Mouse (Mus musculus) layer of hippocampus, adult 8-10 months (tissue): ENCODE measurements around the gene Pmepa1. TPM values are rescaled to one million over a fixed set of nuclear protein-coding genes. Genes with fewer than 3 reads are reported as not detected.
A peak's percentile ranks its signal among the peaks of the same experiment; 100 is the strongest.

Source experiments
- DNase-seq, 2 experiments: peaks; one replicate each; pipeline ENCODE4 v3.0.0; 2022; ENCODE audit warnings: low spot score in 2 of 2
- total RNA-seq, 4 experiments: library from RNA; stranded (reverse); gene quantifications; 2 replicates each; pipeline ENCODE4 v1.2.4; 2022

The Pmepa1 gene
- total RNA-seq, 4 experiments from 2014 or later = 15.0 to 37.8 (median 25.3) TPM

DNA sequence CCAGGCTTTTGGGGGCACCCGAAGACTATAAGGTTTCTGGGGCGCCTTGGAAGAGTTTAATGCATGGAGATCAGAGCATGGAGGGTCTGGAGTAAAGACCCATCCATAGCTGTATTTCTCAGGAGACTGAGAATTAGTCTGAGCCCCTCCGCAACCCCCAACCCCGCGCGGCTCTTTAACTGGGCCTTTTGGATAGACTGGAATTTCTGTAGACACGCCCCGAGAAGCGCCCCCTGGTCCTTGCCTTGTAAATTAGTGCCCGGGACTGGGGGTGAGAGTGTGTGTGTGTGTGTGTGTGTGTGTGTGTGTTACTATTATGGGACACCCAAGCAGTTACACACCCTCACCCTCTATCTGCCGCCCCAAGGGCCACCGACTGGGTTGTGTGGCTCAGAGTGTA lies 526 bp upstream of the Pmepa1 start:
- peak in 1 of 2 experiments; percentile 16 for DNase-seq

DNA sequence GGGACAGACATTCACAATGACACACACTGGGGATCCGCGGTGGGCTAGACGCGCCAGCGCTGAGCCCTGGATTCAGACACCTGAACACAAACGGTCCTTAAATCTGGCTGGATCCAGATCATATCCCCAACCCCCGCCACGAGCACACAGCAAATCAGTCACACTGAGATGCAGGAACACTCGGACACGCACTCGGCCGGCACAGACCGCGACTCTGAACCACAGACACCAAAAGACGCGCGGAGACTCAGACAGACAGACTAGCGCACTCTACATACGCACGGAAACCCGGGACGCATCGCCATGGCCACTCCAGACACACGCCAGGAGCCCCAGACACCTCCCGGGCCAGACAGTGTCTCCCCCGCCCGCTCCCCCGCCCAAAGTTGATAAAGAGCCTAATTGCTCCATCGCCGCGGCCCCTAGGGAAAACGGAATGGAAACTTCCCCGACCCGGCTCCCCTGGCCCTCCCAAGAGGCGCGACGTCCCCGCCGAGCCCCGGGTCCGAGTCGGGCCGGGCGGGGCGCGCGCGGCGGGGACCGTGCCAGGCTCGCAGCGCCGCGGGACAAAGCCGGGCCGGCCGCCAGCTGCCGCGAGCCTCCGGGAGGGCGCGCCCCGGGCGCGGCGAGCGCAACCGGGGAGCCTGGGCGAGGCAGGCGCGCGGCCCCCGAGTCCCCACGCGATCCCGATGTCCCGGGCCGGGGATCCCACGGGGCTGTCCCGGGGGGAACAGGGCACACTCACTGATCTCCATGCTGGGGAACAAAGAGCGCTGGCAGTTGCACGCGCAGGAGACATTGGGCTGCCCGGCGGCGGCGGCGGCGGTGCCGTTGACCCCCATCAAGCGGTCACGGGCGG lies 761 bp downstream of the Pmepa1 start:
- DNase-seq = peak in 1 of 2 experiments; percentile 28

DNA sequence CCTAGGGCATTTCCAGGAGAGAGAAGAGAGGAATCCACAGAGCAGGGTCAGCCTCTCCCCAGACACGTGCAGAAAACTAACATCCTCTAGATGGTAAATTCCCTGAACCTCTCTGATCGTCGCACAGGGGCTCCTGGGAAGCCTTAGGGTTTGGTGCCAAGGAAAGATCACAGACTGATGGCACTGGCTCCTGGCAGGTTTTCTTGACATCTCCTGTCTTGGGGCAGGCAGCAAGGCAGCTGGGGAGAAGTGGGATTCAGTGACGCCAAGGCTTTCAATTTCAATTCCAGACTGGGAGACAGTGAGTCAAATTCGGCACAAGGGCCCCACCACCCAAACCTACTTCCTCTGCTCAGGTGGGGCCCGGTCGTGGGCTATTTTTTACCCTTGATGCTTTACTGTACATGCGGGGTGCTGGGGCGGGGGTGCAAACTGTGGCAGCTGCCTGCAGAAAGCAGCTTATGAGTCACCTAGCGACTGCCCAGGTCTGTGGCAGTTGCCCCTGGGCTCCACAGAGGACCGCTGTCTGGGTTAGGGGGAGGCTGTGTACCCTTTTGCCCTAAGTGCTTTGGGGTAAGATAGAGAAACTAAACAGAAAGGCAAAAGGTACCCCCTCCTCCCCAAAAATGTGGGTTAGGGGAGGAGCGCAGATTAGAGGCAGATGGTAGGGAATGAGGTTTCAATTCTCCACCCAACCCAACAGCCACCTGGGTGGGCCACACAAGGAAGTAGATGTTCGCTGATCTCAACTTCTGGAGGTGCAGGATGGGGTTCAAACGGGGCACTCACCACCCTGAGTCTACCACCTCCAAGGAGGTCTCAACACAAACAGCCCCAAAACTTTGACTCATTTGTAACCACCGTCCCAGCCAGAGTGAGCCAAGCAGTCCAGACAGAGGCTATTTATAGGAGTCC lies 1.6 kb downstream of the Pmepa1 start:
- DNase-seq = no peak

DNA sequence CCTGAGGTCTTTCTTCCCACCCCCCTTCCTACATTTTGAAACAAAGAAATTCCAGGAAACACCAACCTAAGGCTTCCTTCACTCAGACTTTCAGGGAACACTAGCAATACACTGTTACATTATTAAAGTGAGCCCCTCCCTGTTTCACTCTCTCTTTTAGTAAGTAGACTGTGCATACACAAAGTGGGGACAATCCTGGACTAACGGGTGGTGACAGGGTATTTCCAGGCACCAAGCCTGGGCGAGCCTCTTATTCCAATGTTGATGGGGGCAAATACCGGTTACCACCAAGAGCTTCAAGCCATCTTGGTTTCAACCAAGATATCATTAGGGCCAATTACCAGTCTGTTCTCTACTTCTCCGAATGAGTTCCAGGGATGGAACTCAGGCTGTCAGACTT lies 2.4 kb downstream of the Pmepa1 start:
- DNase-seq = no peak

DNA sequence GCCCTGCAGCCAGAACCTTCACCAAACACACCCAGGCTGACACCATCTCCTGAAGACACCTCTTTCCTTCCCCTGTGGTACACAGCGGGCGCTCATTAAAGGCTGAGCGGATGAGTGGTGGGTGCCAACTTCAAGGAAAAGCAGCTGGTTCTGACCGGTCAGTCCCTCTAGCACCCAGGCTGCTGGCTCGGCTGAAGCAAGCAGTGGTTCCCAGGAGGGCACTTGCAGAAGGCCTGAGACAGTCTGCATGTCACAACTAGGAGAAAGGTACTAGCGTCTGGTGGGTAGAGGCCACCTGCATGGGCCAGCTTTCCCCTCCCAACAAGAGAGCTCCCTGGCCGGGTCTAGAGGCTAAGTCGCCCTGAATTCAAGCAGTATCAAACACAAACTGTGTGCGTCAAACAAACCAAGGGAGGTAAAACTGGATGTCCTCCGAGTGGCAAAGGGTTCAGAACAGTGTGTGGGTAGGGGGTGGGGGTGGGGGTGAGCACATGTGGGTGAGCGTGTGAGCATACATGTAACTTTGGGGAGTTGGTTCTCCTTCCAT lies 3.9 kb downstream of the Pmepa1 start:
- no peak for DNase-seq

DNA sequence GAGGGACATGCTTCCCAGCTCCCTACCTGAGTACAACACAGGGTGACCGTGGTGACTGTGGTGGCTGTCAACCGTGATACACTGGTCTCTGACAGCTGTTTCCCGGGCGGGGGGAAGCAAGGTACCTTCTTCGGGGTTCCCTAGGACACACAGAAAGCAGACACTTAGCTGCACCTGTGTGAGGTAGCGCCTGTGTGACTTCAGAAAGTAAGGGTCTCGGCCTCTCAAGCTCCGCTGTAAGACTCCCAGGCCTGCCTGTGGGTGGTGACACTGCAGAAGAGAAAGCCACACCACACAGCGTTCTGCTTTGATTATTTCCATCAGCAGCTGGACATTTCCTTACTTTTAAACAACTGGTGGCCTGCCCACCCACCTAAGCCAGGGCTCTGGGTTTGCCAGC lies 4.8 kb downstream of the Pmepa1 start:
- no peak for DNase-seq

DNA sequence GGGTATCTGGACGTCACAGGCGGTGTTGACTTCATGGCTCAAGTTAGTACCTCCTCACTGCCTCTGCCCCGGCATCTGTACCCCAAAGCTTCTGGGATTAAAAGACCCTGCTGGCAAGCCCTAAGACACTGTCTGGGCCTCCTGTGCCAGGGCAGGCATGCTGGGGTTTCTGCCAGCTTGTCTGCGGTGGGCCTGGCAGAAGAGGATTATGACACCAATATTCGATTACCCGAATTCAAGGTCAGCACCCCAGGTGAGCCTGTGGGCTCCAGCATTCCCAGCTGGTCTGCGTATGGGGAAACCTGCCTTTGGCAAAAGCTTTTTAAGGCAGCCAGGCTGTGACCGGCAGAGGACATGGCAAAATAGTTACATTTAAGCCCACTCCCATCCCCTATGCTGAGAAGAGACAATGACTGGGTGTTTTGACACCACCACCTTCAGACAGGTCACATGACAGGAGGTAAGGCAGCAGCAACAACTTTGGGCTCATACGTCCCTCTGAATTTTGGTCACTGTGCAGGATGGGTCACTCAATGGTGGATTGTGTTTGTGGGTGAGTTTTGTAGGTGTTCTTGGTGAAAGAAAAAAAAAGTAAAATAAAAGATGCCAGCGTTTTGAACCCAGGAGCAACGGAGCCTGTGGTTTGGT lies 5.6 kb downstream of the Pmepa1 start:
- DNase-seq = no peak

DNA sequence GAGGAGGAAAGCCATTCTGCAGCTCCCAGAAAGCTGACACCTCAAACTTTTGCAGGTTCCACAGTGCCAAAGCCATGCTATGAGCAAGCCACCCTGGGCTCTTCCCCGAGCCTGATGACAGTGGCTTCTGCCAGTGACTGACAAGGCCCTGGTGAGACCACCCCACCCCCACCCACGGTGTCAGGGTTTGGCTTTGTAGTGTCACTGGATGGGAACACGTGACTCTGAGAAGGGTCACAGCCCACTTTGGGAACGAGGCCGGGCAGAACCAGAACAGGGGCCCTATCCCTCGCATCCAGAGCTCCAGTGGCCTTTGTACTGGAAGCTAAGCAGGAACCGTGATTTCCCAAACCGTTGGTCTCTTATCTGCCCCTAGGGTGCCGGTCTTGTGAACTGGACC lies 6.1 kb downstream of the Pmepa1 start:
- DNase-seq = no peak

DNA sequence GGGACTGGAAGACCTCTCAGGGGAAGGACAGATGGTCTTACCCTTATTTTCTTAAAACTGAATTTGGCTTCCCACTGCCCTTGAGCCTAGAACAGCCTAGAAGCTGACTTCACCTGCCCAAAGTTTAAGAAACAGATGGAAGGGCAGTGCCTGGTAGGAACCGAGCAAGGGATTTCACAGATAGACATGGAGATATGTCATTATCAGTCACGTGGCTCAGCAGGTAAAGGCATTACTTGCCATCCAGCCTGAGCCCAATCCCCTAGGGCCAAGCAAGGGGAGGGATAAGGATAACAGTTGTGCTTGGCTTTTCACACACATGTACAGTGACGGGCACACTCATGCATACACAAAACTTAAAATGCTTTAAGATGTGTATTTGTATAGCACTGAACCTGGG lies 8.8 kb downstream of the Pmepa1 start:
- DNase-seq = no peak

DNA sequence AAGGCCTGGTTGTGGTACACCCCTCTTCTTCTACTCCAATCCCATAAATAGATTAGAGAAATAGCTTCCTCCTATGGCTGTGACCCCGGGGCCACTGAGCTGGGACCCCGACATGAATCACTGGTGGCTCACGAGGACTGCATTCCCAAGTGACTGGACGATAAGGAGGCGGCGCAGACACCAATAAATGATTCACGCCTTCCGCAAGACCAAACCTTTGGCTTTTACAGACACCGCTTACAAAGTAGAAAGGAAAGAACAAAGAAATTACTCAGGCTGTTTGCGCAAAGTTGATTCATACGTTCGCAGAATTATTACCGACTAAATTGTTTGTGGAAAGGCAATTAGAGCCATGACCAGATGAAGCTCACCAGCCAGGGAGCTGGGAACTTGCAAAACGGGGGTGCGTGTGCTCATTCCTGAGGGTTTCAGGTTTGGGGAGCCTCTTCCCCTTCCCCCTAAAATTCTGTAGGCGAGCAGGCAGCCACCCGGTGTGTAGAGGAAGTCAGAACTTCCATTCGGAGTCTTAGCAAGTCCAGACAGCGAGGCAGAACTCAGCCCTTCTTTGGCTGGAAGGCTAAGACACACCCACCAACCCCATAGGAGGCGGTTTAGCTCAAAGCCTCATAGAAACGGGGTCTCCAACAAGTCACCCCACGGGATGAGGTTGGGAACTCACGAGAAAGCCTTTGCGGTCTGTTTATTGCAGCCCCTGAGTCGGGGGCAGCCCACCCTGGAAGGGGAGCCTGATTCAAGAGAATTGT lies 9.8 kb downstream of the Pmepa1 start:
- no peak for DNase-seq

DNA sequence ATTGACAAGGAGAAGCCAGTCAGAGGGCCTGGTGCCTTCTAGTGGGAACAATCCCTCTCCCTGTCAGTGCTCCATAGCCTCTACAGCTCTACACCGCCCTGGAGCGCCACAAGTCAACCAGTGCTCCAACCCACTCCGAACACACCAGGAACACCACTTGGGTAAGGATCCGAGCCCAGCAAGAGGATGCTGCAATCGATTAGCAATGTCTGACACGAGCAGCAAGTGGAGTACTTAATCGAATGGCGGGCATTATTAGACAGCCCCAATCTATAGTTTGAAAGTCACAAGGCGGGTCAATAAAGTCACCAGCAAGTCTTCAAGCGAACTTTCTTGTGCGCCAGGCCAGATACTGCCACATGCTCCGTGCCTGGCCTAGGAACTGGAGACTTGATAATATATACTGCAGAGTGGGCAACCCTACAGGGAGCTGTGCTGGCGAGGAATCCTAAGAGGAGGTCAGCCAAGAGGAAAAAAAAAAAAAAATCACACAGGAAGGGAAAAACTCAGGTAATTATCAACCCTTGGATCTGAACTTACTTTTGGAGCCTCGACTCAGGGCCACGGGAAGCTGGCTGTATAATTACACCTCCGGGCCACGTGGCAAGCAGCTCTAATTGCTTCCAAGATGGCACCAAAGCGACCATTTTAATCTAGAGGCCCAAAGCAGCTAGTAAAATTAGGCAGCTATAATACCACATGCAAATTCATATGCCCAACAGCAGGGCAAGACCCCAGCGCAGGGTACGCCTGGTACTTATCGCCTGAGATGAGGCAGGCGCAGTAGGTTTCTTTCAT lies 10.7 kb downstream of the Pmepa1 start:
- no peak for DNase-seq

DNA sequence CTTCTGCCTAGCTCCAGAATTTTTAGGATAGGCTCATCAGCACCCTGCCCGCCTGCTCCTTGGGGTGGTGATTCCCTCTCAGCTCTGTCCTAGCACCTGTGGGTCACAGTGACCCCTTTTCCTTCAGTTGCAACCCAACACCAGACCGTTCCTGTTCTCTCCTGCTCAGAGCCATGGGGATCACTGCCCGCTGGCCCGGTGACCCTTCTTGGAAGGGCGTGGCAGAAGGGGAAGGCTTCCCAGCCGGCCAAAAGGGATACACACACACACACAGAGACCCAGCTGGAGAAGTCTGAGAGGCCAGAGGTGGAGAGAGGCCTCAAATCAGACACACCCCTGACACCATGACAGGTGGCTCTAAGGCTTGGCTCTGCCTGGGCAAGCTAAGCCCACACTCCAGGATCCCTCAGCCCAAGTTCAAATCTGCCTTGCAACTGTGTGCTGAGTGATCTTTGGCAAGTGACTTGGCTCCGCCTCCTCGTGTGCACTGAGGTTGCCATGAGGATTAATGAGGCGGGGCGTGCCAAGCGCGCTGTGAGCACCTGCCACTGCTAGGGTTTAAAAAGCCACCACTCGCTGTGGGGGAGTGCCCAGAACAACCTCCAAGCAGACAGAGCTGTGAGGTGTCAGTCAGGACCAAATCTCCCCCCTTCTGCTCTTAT lies 11.7 kb downstream of the Pmepa1 start:
- peak in 1 of 2 experiments; percentile 16 for DNase-seq

DNA sequence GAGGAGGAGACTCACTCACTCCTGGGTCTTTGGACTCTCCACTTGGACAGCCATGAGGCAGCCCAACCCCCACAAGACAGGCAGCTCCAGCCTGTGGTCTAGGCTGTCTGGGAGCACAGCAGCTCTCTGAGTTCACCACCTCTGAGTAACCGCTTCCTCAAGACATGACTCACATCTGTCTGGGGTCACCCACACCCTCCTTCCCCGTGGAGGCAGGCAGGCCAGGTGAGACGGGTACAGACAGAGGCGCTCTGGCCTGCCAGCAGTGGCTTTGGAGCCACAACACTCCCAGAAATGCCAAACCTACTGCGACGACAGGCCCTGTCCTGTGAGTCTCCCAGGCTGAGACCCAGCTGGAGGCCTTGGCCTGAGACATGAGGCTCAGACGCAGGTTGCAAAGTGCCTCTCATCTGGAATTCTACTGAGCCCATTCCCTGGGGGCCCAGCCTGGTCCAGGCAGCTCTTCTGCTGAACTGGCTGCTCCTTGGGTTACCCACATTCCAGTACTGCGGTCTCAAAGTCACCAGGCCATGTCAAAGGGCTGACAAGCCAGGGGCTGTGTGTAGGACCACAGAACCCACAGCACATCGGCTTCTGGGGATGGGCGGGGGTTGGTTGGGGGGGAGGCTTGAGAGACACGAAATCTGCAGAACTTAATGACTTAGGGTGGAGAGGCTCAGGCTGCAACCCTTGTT lies 12.6 kb downstream of the Pmepa1 start:
- no peak for DNase-seq

DNA sequence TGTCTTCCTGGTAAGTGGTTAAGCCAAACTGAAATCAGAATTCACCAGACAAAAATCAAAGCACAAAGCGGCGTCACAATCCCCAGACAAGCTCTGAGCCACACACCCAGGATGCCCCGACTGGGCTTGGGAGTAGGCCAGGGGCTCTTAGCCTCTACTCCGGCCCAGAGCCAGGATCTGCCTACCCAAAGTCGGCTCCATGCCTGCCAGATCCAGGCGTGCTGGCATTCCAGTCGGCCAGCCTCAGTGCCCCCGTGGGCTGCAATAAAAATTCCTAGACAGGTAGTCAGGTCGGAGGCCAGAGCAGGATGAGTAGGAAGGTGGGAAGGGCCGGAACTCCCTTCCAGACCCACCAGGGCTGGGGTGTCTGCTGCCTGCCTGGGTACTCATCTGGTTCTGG lies 14.8 kb downstream of the Pmepa1 start:
- peak in 1 of 2 experiments; percentile 15 for DNase-seq

DNA sequence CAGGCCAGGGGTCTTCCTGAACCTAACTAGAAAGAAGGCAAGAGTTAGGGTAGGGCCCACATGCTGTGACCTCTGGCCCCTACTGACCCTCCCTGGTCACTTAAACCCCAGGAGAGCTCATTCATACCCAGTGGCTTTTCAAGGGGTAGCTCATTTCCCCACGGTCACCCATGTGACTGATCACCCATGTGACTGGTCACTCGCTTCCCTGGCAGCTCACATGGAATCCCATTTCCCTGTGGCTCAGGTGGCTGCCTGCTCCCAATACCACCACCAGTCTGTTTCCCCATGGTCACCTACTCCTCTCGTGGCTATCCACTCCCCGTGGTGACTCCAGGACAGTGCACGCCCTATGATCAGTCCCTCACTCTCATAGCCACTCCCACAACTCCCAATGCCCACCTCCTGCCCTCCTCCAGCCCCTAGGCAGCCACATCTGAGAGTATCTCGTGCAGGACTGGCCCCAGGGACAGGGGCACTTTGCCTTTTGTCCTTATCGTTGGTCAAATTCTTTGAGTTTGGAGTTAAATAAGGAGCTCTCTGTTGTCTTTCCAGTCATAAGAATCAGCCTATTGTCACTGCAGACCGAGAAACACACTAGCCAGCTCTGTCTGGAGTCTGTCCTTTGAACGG lies 17.8 kb downstream of the Pmepa1 start:
- no peak for DNase-seq

DNA sequence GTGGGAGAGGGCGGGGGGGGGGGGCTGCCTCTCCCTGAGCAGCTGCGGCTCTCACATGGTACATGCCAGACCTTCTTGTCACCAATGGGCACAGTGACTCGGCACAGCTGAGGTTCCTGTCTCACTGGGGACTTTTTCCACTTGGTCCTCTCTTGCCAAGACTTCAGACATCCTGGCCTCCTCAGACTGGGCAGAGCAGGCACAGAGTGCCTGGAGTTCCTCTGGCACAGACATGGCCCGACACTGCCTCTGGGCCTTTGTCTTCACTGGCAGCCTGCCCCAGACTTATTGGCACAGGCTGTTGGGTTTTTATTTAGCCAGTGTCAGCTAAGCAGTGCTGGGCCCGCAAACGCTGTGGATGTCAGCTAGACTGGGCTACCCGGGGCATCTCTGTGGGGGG lies 18.7 kb downstream of the Pmepa1 start:
- peak; percentile 79 to 82 for DNase-seq

DNA sequence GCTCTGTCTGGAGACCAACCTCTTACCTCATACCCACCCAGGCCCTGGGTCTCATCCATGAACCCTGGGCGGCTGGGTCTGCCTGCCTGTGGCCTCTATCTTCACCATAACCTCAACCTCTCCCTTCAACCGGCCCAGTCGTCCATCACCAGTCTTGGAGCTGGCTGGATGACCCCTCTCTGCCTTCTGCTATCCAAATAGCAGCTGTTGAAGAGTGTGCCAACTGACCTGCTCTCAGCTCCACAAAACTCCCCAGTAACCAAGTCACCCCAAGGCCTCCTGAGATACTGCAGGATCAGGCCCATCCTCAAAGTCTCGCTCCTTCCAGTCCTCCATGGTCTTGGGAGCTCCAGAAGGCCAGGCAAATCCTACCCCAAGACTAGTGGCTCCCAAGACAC lies 19.8 kb downstream of the Pmepa1 start:
- DNase-seq = no peak

DNA sequence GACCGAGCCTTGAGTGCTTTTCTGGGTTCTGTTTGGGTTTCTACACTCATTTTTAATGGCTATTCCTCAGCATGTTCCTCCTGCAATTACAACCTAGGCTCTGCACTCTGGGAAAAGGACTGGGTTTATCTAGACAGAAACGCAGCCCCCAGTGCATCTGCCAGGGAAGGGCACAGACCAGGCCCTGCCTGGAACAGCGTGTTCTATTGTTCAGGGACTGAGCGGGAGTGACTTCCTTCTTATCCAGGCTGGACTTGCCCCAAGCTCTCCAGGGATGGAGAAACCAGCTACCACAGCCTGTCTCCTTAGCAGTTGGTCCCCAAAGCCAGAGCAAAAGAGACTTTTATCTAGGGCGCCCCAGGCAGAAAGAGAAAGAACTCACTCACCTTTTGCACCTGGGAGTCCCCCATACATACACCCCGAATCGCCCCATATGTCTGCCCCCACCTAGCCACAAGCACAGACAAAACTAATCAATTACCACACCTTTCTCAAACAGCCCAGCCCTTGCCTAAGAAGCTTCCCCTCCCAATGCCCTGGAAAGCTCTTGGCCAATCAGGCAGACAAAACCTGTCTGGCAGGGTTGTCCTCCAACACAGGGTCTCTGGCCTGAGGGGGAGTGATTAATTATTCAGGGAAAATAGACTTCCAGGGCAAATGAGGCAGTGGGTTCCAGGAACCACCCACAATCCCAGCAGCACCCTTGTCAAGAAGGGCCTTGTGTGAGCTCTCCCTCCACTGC lies 20.4 kb downstream of the Pmepa1 start:
- no peak for DNase-seq
